Mouse (Mus musculus) mesoderm, embryonic 11.5 days (tissue): ENCODE measurements around the gene Nrxn3.

Source experiments
- DNase-seq: peaks from one replicate; pipeline ENCODE4 v3.0.0-alpha.2; 2012; ENCODE audit warnings: low read depth, low spot score

Gene Nrxn3

DNA sequence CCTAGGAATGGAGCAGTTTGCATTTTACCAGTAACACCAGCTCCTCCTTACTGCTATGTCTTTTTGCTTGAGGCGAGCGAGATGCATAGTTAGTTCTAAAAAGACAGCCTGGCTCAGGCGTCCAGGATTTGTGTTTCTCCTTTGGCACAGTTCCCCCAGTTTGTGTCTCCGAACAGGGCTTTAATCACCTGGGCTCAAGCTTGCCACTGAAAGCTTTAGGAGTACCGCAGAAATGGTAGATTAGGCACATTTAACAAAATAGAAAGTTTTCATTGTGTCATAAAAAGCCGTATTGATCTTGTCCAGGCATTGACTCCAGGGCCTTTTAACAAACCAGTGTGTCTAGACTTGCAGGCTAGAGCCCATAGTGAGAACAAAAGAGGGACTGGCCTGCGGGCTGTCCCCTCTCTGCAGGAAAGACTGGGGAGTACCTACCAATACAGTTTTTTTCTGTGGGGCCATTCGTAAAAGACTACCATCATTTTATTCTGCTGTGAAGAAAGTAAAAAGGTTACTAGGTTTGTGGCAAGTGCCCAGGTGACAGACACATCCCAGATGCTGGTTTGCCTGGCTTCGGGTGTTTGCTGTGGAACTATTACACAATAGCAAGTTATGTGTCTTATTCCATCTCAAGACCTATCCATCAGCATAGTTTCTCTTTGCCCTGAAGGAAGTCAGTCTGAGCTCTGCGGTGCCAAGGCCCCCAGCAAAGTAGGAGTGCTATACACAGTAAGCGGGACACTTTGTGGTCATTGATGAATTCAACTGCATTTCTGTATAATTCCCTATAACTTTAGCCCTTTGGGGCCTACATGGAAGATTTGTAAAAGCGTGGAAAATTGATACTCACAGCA is 451.9 kb downstream of the Nrxn3 start:
- DNase-seq = no peak

DNA sequence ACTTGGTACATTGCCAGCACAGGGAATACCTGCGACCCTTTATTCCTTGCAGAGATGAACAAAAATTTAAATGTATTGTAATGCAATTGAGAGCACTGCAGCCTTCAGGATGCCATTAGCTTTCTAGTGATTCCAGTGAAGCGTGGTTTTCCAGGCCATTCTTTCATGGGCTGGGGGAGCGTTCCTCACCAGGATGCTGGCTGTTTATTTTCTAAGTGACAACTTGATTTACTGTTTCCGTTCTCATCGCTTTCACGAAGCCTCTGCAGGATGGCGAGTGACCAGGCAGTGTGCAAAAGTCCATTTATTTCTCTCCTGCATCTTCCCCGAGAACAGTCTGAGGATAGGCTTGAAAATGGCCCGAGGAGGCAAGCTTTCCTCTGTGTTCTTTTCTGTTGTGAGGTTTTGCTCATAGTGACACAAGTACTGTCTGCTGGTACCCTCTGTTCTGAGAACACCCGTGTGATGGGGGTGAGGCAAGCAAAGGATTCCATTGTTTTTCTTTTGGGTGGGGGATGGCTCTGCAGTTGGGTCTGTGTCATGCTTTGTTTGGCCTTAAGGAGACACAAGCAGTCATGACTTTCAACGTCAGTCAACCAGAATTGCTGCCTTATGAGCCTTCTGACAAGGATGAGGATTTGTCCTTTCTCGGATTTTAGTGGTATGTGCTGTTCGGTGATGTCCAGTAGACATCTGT is 457.4 kb downstream of the Nrxn3 start:
- DNase-seq = peak; percentile 70

DNA sequence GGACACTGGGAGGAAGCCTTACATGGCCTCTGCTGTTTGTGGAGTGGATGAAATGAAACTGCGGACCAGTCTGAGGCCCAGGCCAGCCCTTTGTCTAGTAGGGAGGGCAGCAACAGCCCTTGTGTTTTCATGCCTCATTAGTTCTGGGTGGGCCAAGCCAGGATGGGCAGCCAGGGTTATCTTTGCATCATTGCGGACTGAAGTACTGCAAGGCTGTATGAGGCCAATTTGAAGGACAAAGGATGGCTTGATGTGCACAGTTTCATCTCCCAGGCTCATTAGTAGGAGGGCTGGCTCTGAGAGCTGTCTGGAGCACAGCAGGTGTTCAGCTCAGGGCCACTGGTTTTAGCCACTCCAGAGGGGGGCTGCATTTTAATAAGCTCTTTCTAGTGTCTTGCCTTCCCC is 458.5 kb downstream of the Nrxn3 start:
- DNase-seq = peak; percentile 39

DNA sequence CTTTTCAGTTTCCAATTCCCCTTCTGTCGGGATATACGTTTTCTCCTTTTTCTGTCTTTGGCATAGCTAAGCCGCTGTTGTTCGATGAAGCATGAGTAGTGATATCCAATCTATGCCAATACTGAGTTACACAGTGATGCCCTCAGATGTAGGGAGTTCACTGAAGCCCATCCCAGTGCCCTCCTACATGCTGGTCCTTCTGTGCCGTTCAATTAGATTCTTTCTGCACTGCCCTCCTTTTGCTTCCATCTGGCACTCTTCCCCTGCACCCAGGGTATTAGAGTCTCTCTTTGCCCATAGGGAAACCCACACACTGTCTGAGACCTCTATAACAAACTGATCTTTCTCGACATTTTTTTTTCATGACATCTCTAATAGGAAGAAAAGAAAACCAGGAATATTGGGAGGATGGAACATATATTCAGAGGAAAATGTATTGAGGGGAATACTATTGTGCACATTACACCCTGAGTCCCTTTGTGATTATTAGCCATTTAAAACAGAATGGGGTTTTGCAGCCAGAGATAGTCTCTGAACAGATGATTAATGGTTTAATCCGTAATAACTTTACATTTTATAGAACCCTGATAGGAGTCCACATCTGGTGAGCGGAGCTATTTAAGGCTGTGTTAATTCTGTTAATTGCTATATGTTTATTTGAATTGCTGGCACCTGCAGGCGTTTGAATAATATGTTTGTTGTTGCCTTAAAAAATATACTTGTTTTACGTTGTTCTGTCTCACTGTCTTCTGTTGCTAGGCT is 476.3 kb downstream of the Nrxn3 start:
- DNase-seq = no peak

DNA sequence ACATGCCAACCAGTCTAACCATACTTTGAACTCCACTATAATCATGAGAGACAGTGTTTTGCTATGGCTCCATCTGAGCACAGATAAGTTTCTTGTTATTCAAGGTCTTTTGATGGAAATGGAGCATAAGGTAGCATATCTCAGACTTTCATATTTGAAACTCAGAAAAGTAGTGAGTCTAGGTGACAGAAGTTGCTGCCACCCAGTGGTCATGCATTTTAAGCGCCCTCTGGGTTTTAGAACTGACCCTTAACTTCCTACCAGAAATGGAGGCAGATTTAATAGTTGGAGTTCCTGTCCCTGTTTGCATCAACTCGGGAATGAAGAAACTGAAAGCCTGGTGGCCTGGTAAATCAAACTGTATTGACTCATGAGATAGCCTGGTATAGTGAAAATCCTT is 488.9 kb downstream of the Nrxn3 start:
- DNase-seq = no peak

DNA sequence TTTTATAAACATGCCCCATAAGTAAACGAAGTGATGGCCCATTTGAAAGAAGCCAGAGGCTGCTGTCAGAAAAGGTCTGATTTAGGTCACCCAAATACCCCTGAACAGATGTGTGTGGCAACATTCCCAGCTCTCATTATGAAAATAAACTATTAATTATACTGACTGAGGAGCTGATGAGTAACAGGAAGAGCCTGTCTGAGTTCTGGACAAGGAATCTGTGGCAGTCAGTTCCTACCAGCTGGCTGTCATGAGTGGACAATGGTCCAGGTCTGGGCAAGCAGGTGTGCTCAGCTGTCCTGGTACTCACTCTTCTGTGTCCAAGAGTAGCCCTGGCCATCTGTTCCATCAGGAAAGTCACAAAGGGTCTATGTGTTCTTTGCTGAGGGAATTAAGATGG is 517.1 kb downstream of the Nrxn3 start:
- no peak for DNase-seq

DNA sequence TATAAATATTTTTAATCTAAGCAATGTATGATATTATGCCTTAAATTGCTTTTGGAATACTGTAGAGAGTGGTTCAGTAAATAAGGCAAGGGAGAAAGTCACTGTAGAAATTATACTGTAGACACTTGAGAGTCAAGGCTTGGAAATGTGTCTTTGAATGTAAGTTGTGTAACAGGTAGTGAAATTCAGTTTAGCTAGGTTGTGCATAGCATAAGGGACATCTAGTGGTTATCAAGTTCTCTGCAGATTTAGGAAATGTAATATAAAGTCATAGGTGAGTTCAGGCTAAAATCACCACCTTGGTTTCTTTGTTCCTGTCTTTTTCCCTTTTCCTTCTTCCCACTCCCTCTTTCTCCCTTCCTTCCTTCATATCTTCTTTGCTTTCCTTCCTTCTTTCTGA is 518.9 kb downstream of the Nrxn3 start:
- no peak for DNase-seq

DNA sequence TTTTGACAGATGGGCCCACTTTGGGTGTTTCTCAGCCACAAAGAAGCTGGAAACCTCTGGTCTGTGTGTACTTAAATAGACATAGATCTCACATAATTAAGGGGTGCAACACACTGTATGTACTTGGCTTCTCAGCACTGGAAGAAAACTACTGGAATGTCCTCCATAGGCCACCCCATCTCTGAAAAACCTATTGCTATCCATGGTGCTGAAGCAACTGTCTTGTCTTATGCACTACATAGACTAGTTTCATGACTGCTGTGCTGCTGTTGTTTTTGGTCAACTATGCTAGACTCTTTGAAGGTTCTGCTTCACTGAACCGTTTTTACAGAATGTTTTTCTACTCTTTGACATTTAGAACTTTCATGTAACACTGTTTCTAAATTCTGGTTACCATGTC is 519.8 kb downstream of the Nrxn3 start:
- DNase-seq = no peak

DNA sequence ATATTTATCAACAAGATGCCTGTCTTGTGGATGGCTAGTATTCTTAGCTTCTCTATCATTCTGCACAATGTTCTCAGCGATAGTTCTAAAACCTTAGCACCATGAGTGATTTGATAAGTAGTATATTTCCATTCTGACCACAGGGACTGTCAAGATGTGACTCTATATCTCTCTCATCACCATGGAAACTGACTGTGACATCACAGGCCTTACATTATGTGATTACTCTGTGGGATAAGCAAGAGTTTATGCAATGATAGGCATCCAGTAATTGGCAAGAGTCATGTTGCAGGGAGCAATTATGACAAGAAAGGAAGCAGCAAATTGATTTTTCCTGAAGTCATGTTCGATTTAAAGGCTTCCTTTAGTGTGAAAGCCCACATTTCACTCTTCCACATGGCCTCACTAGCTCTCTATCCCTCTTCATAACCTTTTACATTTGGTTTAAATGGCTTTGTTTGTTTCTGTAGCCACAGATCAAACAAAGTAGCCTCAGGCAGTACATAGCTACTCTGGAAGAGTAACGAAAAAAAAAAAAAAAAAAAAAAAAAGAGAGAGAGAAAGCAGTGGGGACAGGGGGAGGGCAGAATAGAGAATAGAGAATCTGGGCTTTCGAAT is 532.7 kb downstream of the Nrxn3 start:
- no peak for DNase-seq

DNA sequence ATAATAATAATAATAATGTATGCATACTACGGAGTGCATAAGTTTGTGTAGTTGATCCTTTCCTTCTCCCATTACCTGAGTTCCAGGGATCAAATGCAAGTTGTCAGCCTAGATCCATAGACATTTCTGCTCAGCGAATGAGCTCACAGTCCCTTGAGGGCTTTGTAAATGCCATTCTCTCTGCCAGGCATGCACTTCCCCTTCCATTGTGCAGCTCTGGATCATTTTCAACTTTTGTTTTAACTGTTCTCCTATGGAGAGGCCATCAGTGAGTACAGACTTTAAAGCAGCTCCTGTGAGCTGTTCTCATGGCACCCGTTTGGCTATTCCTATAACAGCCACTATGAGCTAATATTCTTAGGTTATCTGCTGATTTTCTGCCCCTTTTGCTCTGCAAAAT is 536.2 kb downstream of the Nrxn3 start:
- no peak for DNase-seq

DNA sequence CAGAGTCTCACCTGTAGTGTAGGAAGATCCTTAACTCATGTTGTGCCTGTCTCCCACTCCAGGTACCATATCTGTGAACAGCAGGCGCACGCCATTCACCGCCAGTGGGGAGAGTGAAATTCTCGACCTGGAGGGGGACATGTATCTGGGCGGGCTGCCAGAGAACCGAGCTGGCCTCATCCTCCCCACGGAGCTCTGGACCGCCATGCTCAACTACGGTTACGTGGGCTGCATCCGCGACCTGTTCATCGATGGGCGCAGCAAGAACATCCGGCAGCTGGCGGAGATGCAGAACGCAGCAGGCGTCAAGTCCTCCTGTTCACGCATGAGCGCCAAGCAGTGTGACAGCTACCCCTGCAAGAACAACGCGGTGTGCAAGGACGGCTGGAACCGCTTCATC is 537.4 kb downstream of the Nrxn3 start:
- no peak for DNase-seq

DNA sequence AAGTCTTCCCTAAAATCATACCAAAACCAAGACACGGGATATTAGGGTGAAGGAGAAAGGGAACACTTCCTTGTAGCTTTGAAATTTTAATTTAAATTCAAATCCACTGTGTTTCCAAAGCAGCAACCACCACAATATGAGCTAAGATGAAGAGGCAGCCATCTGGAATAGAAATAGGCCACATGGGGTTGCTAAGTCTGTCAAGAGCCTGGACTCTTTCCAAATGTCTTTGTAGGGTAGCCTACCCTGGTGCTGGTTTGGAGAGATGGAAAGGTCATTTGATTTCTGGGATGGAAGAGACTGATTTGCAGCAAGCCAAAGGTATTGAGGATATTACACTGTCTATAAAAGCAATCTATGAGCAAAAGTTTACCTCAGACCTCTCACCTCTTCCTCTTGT is 539.6 kb downstream of the Nrxn3 start:
- DNase-seq = no peak

DNA sequence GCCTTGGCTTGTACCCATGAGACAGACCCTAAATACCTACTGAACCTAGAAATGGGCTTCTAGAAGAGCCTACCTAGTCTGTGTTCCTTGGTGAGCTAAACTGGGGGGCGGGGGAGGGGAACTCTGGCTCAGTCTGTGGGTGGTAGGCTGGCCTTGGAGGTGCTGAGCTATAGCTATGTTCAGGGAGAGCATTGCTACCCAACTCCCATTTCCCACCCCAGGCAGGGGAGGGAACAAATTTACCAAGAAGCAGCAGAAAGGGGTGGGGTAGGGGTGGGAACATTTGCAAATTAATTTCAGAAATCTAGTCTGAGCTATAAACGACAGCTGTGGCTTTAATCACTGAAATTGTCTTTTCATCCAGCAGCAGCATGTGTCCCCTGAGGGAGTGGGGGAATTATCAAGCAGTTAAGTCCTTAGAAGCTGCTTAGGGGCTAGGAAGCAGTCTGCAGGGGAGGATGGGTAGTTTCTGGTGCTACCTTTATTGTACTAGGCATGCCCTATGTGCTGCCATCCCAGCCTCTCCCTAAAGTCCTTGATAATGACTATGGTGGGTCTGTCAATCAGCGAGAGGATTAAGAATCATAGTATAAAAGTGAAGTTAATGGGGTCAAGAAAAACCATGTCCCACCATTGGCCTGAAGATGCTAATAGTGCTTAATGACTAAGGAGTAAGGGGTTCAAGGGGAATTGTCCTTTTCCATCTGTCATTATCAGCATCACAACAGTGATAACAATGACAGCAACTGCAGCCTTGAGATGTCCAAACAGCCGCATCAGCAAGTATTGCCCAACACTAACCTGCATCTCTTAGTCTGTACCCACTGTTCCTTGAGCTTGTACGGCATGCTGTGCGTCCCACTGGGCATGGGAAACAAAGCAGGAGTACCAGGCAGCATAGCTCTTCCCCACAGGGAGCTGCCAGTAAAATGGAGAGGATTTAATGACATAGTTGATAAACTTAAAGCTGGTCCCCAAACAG is 560.0 kb downstream of the Nrxn3 start:
- no peak for DNase-seq

DNA sequence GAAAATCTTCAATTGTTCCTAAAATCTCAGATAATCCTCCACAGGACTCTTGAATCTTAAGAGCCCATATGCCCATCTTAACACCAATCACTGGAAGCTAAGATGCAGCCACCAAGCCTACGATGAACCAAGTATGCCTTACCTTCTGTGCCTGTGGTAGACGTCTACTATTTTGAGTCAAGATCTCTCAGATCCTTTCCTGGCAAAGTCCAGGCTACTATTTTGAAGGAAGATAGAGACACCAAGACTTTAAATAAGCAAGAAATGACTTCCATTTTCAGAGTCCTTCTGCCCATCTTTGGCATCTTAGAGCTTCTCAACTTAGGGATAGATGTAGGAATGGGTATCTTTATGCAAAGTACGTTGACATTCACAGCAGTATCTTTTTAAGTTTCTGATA is 561.7 kb downstream of the Nrxn3 start:
- no peak for DNase-seq

DNA sequence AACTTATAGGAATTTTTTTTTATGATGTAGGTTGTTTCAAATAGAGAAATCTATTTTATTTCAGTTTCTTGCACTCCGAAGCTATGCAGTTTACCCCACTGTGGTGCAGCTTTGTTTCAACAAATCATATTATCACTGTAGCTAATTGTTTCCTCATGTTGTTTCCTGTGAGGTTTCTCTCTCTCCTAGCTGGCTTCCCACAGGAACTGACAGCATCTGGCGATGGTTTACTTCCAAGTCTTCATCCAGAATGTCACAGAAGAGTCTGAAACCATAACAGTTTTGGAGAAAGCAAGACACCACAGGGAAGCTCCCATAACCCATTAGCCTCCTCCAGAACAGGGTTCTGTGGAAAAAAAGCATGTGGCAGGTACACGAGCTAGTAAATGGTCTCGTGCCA is 564.4 kb downstream of the Nrxn3 start:
- DNase-seq = peak; percentile 31

DNA sequence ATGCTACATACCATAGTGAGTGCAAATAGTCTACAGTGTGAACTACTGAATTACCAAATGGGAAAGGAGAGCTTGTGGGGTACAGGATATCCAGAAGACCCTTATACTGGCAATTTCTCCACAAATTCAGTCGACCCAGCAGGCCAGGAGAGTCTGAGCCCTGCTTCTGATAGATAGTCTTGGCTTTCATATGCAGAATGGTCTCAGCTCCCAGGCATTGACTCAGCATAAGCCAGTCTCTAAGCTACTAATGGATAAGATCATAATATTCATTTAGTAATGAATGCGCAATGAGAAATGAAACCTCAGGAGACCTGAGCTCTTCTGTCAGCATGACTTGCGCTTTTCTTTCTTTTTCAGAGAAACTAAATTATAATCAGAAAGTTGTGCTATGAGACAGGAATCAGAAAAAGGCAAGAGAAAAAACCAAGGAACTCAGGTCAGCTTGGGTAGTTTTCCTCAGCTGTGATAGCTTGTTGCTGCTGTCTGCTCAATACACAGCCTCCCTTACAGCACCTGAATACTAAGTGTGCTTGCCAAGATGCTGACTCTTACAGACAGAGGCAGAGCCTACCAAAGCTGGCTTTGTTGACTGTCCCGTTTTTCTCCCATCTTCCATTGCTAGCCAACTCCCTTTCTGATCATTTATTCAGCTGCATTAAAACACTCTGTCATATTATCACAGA is 567.1 kb downstream of the Nrxn3 start:
- DNase-seq = no peak

DNA sequence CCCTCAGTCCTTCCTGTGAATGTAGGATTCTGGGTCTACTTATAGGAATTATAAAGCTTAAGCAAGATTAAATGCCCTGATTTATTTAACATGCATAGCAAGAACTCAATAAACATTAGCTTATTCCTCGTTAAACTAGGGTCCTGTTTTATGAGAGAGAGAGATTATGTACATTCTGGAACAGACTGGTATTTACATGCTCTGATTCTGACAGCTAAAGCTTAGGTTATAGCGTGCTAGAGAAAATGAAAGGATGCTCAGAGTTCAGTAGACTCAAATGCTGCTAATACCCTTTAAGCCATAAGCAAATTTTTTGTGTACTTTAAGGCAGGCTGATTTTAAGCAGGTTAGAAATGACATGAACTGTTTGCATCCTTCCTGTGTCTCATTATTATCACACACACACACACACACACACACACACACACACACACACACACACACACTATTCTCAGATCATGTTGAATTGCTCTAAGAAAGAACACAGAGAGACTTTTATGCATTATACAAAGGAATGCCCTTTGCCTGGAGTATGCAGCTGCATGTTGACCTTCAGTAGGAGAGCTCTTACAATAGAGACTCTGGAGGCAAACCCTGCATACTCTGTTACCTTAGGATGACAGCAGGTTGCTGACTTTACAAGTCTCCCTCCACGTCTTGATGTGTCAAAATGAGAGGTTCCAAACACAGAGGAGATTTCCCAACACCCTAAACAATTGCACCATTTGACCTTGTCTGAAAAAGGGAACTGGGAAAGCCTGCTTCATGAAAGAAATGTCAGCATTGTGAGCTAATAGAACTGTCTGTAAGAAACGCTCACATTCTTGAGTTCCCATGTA is 568.3 kb downstream of the Nrxn3 start:
- no peak for DNase-seq

DNA sequence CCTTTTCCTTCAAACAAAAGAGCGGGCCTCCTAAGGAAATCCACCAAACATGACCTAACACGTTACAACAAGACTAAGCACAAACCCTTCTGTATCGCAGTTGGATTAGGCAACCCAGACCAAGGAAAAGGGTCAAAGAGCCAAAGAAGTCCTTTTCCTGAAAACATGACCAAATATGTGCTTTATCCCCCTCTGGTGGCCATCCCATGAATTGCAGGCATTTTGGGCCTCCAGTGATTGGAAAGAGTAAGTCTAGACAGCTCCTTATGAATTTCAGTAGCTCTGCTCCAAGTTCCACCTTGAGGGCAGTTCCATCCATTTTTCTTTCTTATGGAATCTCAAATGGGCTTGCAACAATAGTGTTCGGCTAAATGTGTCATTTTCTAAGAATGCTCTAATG is 579.3 kb downstream of the Nrxn3 start:
- DNase-seq = peak; percentile 80

DNA sequence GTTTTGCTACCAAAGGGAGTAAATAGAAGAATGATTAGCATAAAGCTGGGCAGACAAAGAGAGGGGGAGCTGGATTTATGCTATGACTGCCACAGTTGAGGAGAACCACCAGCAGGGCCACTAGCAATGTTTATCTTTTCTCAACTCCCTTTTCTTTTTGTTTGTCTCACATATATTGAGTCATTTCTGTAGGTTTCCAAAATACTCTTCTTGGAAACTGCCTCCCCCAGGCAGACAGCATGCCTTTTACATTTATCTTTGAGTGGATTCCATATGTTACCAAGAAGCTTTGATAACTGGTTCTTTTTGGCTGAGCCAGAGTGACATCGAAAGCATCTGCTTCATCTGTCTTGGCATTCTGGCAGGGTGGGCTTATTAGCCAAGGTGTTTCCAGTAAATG is 587.5 kb downstream of the Nrxn3 start:
- no peak for DNase-seq
